Mouse (Mus musculus) neutrophil, adult 83 days (primary cell): Measurements from ENCODE around the gene Bub1. TPM values are rescaled to one million over a fixed set of nuclear protein-coding genes. Genes with fewer than 3 reads are reported as not detected.

Experiments
- total RNA-seq, 2 experiments: library from RNA; stranded (reverse); gene quantifications; one replicate each; pipeline ENCODE4 v1.2.4; 2023

The Bub1 gene
- 10 to 100 TPM; 24.6 to 26.3 TPM for total RNA-seq

DNA sequence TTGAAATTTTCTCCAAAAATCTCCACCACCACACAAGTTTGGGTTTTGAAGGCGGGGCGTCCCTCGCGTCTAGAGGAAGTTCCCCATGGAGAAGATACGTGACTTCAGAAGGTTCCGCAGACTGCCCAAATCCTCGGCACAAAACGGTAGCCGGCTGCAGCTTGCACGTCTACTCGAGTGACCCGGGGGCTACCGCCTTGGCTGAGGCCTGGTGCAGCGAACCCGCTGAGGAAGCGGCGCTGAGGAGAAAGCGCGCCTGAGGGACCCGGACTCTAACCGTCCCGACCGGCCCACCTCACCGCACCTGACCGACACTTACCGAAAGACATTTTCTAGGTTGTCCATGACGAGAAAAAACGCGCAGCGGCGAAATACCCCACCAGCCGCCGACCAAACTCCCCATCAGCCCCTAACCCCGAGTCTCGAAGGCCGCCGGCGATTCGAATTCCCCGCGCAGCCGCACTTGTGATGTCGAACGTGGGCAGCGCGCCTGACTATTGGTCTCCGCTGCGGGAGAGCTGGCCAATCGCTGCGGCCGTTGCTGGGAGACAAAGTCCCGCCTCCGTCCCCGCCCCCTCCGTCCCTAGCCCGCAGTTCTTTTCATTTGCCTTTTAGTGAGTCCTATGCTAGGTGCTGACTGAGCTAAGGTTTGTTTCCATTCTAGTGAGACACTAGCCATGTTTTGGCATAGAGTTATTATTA, at the start of gene Bub1:
Bub1 (minus strand) TSS at position 465 of the 702 bp plus-strand sequence.

GRCm38 (mm10) chr2:127838576-127838975, 6.9 kb upstream of the Bub1 start, which contains the start of gene Acoxl:
Acoxl (plus strand) TSS chr2:127838876.

GRCm38 (mm10) chr2:127791919-127792603, 39.6 kb downstream of the Bub1 start, which contains the start of gene Mtln:
Mtln (minus strand) TSS chr2:127792488.

DNA sequence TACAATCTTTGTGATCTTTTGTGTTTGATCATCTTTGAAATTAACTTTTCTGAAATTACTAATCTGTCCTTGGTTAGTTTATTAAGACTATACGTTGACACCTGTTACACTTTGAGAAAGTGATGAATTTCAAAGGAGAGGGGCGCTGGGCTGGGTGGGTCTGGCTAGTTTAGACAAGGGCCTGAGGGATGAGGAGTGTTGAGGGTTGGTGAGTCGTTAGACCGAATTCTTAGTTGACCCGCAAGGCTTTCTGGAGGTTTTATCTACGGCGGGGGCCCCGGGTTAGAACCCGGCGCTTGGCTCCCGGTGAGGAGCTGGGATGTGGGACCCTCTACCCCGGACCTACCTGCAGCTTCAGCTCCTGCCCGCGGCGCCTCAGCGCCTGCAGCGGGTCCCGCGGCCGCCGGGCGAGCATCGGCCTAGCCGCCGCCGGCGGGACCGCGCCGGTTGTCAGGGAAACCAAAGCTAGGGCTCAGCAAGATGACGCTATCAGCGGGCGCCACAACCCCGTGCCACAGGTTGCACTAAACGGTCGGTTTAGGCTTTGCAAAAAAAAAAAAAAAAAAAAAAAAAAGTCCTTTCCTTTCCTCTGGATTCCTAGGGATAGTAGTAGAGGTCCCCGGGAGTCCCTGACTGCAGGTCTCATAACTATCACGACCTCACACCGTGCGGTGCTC, 43.1 kb downstream of the Bub1 start, which contains the start of gene Nphp1:
Nphp1 (minus strand) TSS at position 458 of the 677 bp plus-strand sequence.

Other genes starting within 250 kb of the Bub1 start
- under 1 TPM; 0.88 to 0.94 TPM for gene Zfp661, start 244.8 kb downstream of the Bub1 start, total RNA-seq
- gene Mrps5, start 244.6 kb downstream of the Bub1 start, total RNA-seq = 10 to 100 TPM; 44.1 to 57.7 TPM
- not detected for gene Mal, start 175.2 kb downstream of the Bub1 start, total RNA-seq
- gene Mall, start 101.9 kb downstream of the Bub1 start, total RNA-seq = not detected
- gene Nphp1, start 43.0 kb downstream of the Bub1 start, total RNA-seq = 1 to 10 TPM; 1.0 to 1.8 TPM
- gene Mtln, start 39.4 kb downstream of the Bub1 start, total RNA-seq = 1 to 10 TPM; 4.7 to 5.2 TPM
- gene Acoxl, start 7.0 kb upstream of the Bub1 start, total RNA-seq = not detected